18 mouse cellular contexts compared by ENCODE assay signal in the genomic region with DNA sequence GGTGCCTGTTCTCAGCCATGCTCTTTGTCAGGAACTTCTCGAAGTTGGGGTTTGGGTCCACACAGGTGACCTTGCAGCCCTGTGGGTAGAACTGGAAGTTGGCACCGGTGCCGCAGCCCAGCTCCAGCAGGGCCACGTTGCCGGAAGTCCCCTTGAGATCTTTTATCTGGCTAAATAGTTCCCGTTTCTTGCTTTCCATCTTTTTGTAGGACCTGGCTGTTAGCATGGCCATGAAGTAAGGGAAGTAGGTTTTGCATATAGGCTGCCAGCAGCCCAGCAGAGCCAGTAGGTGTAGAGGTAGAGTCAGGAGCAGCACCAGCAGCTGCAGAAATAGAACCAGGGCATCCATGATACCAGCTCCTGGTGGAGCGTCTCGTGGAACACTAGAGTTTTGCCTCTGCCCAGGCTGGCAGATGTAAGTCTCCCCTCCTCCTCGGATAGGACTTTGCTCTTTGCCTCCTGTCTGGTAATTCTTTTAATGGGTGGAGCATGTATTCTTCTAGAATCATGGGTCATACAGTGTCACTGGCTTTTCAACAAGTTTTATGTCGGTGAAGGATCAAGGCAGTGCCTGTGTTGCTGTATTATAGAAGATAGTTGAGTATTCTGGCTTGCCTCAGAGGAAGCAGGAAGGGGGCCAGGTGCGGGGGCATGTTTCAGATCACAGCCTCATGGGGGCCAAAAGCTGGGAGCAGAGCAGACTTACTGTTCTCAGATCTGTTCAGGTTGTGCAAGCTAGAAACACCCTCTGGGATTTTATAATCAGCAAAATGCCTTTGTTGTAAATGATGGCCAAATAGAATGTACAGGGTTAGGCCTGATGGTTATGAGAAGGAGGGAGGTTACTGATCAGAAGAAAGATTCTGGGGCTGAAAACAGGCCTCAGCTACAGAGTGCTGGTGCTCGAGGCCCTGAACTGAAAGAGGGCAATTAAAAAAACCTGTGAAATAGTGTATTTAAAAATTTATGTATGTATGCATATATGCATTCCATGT. TPM values are rescaled to one million over a fixed set of nuclear protein-coding genes. Genes with fewer than 3 reads are reported as not detected.
DNase-seq lines count a peak whose midpoint lies in the region; ATAC-seq lines count a peak whose summit lies in the region.
"Had no signal": no experiment of that assay in that cellular context is flagged by ENCODE, and none has a peak within 500 bp of the region (broad histone marks: within the 10 kb centered on the region; RNA-seq: fewer than 3 reads in every experiment).

Gene Mettl7b, minus strand, starts transcription at position 399 of the 995 bp plus-strand sequence.

- peaks cover 27% of the 10 kb centered on the region; the same call in 1 of the 2 replicates for H3K4me1 ChIP-seq in intestine, embryonic 16.5 days (ENCODE audit: control insufficient read depth, insufficient read depth, low read length)
- H3K4me1 ChIP-seq: heart, embryonic 15.5 days; midbrain, embryonic 12.5 days; neural tube, embryonic 15.5 days had no signal

- peak within 1 kb of the TSS; percentile 17 for H3K4me3 ChIP-seq in intestine, embryonic 16.5 days (ENCODE audit: low read length)
- H3K4me3 ChIP-seq: heart, embryonic 15.5 days; midbrain, embryonic 12.5 days; neural tube, embryonic 15.5 days; stomach, embryonic 15.5 days had no signal

- peak within 1 kb of the TSS; percentile 44 for H3K4me2 ChIP-seq in intestine, embryonic 16.5 days (ENCODE audit: low read depth, low read length)
- H3K4me2 ChIP-seq: heart, embryonic 15.5 days; lung, embryonic 14.5 days; midbrain, embryonic 12.5 days; neural tube, embryonic 15.5 days; stomach, embryonic 15.5 days had no signal

- H3K36me3 ChIP-seq in intestine, embryonic 16.5 days (ENCODE audit: control insufficient read depth, insufficient read depth, low read length), result no peaks in the 10 kb centered on the region
- H3K36me3 ChIP-seq: heart, embryonic 15.5 days; midbrain, embryonic 12.5 days; neural tube, embryonic 15.5 days; stomach, embryonic 15.5 days had no signal

- no peaks in the 10 kb centered on the region for H3K27me3 ChIP-seq in intestine, embryonic 16.5 days (replicated peaks; ENCODE audit: control insufficient read depth, insufficient read depth, low read length)
- H3K27me3 ChIP-seq: midbrain, embryonic 12.5 days; neural tube, embryonic 15.5 days; stomach, embryonic 15.5 days had no signal

- DNase-seq in layer of hippocampus, adult 9-11 months, result peak; percentile 47
- no peak for DNase-seq in layer of hippocampus, postnatal 14 days (ENCODE audit: low spot score in 2 of 2)
- peak; percentile 76 for DNase-seq in large intestine, adult 2 months (ENCODE audit: low read depth, low spot score)
- DNase-seq in lung, postnatal 10 days, result no peak
- no peak for DNase-seq in cerebellum, adult 18-20 months
- DNase-seq: cerebellum, postnatal 14 days; left cerebral cortex, postnatal 4 days; right cerebral cortex, postnatal 25 days had no signal

- H3K9ac ChIP-seq in intestine, embryonic 16.5 days (ENCODE audit: low read depth, low read length), result peak within 1 kb of the TSS; percentile 1; the same call in 1 of the 2 replicates
- H3K9ac ChIP-seq: heart, embryonic 15.5 days; lung, embryonic 14.5 days; midbrain, embryonic 12.5 days; neural tube, embryonic 15.5 days; stomach, embryonic 15.5 days had no signal

- ATAC-seq in intestine, embryonic 16.5 days, result peak; percentile 94
- ATAC-seq in monocyte, adult 5-6 weeks (replicated peaks; ENCODE audit: insufficient number of reproducible peaks, low FRiP score, low TSS enrichment, poor library complexity, severe bottlenecking), result no peak

- H3K9me3 ChIP-seq in intestine, embryonic 16.5 days (ENCODE audit: control insufficient read depth, low read length), result no peaks in the 10 kb centered on the region
- H3K9me3 ChIP-seq: heart, embryonic 15.5 days; midbrain, embryonic 12.5 days; neural tube, embryonic 15.5 days; stomach, embryonic 15.5 days had no signal

- H3K27ac ChIP-seq in intestine, embryonic 16.5 days (ENCODE audit: low read length), result peak within 1 kb of the TSS; percentile 71
- H3K27ac ChIP-seq: heart, embryonic 15.5 days; midbrain, embryonic 12.5 days; neural tube, embryonic 15.5 days; stomach, embryonic 15.5 days had no signal

- 64% methylated on average over 12 of the region's 12 CpGs for WGBS in intestine, embryonic 16.5 days
- 26% methylated on average over 12 of the region's 12 CpGs for WGBS in large intestine, adult 2 months

RNA-seq across cellular contexts. Expression of gene Mettl7b, which starts in this region (rescaled TPM):
- not detected for total RNA-seq in layer of hippocampus, postnatal 14 days (2021)
- polyA plus RNA-seq in intestine, embryonic 16.5 days (2015; fragmentation: Nextera tagmentation; extraction: Ambion mirVana), result 23.2 and 28.6 TPM in 2 replicates
- polyA plus RNA-seq in large intestine, adult 2 months (2012; rRNA removed), result 34.5 and 82.9 TPM in 2 replicates
- not detected in 3 replicates for total RNA-seq in monocyte, adult 5-6 weeks (2017)
- total RNA-seq: CH12.LX; layer of hippocampus, adult 18-20 months; left cerebral cortex, postnatal 4 days had no signal
- polyA plus RNA-seq: embryonic facial prominence, embryonic 14.5 days; heart, embryonic 15.5 days; lung, embryonic 14.5 days; midbrain, embryonic 12.5 days; neural tube, embryonic 15.5 days had no signal

Comparison
In these comparisons a context has a peak if more than half of its experiments do, and no peak if none do; other contexts are left out.
1. DNase-seq: peak in layer of hippocampus, adult 9-11 months (single experiment) and large intestine, adult 2 months (single experiment); none in layer of hippocampus, postnatal 14 days (0 of 2), lung, postnatal 10 days (single experiment) and cerebellum, adult 18-20 months (0 of 2).